Mouse (Mus musculus) c-Kit-negative CD71-positive TER-119-positive erythroid progenitor cells, embryonic 14.5 days (primary cell): ENCODE data around the gene Cgref1.

Experiments used
- DNase-seq: peaks from one replicate; pipeline ENCODE4 v3.0.0-alpha.2; 2013; ENCODE audit warnings: low read depth, low spot score

Cgref1 gene

DNA sequence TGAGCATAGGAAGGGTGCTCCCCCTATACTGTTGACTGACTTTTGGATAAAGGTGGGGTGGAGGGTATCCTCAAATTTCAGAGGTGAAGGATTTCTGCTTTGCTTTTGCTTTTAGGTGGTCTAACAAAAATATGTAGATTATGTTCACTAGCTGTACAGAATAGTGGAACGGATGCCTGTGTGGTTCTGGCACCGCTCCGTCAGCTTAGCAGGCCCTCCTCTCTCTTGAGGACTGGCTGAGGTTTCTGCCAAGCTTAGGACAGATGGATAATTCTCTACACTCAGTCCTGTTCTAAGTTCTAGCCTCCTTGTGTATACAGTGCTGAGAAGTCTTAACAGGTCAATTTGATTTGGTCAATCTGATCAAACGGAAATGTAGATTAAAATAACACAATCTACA is 5.1 kb upstream of the Cgref1 start:
- DNase-seq = no peak

DNA sequence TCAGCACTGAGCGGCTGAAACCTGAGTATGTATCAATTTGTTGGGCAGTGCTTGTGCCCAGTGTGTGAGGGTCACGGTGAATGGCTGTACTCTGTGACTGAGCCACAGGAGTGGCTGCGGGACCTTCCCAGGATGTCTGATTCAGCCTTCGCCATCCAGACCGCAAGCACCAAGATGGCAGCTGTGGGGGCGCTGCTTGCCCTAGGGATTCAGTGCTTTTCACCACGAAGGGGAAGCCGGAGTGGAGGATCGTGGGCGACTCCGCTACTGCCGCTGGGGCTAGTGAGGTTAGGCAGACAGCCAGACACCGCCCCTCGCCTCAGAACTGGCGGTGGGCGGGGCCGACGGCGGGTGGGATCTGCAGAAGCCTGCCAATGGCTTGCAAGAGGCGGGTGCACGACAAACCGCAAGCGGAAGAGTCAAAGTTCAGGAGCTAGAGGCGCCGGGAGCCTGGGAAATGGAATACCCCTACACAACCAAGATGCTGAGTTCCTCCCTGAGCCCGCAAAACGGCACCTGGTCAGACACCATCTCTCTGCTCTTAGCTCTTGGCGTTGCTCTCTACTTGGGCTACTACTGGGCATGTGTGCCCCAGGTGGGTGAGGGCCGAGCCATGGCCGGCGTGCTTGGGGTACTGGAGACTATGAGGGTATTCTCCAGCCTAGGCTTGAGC is 4.4 kb upstream of the Cgref1 start:
- DNase-seq = peak; percentile 57

DNA sequence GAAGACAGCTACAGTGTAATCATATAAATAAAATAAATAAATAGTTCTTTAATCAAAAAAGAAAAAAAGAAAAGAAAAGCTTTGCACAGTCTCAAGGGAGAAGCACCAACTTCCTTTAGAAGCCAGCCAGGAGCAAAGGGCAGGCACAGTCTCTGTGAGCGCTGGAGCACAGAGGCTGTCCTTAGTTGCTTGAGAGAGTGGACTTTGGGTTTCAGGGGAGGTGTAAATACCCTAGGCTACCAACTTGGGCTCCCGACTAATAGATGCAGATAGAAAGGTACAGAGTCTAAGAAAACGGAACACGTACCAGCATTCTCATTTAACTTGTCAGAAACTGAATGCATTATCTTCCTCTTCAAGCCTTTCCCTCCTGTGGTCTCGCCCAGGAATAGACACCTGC is 3.2 kb upstream of the Cgref1 start:
- no peak for DNase-seq

GRCm38 (mm10) chr5:30944344-30944743 is 1.0 kb downstream of the Cgref1 start:
- DNase-seq = no peak

DNA sequence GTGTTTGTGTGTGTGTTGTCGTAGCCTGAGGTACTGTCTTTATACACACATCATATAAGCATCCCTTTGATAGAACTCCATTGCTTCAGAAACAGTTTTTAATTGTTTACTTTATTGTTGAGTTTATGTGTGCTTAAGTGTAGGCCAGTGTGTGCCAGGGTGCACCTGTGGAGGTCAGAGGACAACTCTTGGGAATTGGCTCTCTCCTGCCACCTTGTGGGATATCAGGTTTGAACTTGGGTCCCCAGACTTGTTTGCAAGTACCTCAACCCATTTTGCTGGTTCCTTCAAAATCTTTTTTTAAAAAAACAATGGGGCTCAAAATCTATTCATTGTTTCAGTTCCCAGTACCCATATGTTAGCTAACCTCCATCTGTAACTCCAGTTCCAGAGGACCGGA is 2.4 kb downstream of the Cgref1 start:
- DNase-seq = no peak

DNA sequence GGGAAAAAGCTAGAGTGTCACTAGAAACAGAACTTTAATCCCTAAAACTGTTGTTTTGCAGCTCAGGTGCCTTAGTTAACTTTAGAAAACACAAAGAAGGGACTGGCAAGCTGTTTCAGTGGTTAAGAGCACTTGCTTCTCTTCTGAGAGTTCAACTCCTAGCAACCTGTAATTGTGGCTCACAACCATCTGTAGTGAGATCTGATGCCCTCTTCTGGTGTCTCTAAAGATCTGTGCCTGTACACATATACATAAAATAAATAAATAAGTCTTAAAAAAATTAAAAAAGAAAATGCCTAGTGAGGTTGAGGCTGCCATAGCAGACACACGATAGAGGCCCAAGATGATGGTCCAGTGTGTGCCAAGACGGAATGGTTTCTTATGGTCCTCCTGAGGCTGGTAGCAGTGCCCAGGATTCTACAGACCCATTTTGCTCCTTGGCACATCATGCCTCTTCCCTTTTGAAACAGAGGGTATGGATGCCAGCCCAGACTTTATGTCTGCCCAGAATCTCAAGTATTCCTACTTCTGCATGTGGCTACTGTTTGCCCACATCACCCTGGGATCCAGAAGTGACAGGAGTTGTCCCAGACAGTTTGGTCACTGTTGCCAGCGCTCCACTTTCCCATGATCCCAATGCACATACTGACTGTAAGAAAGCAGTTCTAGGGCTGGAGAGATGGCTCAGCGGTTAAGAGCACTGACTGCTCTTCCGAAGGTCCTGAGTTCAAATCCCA is 10.5 kb downstream of the Cgref1 start:
- DNase-seq = no peak

GRCm38 (mm10) chr5:30933705-30934104 is 11.7 kb downstream of the Cgref1 start:
- no peak for DNase-seq

DNA sequence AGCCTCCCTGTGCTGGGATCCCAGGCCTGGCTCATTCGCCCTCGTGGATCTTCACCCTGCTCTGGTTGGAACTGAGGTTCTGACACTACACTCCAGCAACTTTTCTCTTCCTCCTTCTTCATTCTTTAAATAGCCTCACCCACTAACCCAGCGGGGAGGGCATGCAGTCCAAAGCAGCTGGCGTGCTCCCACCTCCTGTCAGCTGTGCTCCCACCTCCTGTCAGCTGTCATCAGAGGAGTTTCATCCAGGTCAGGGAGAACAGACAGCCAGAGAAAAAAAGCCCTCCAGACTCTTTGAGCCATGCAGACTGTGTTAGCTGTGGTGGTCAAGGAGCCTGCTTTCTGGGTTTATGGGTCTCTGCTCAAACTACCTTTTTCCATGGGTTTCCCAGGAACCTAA is 14.0 kb downstream of the Cgref1 start:
- DNase-seq = no peak

GRCm38 (mm10) chr5:30930846-30931245 is 14.5 kb downstream of the Cgref1 start:
- DNase-seq = no peak

DNA sequence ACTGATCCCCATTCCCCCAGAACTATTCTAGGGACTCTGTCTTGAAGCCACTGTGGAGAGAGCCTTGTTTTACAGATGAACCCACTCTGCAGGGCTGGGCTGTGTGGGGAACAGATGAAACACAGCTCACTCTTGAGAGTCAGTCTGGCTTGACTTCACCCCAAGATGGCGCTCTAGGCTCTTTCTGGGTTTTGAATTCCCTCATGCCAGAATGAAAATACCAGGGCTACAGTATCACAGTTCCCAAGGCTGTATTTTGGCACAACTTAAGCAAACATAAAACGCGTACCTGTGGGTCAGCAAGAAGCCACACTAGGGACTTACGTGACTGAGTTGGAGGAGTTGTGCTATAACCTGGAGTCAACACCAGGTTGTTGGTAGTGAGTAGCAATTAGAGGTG is 15.3 kb downstream of the Cgref1 start:
- DNase-seq = no peak

DNA sequence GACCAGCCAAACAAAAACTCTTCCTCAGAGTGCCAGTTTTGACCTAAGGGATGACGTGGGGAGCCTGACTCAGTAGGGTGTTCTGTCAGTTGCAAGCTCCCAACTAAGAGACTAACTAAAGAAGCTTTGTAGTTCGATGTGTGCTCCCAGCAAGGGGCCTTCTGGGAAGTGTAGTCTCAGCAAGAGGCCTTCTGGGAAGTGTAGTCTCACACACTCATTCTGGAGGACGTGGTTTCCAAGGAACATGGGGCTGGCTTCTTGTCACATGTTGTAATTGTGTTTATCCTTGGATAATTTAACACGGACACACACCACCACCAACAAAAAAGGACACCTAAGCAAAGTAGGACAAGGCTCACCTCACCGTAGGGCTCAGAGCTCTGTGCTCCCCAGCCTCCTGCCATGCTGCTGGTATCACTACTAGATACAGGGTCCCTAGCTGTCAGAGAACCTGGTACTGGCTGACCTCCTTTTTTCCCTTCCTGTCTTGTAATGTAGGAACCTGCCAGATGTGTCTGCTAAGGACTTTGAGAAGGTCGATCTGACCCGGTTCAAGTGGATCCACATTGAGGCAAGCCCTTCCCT is 17.4 kb downstream of the Cgref1 start:
- DNase-seq = no peak

DNA sequence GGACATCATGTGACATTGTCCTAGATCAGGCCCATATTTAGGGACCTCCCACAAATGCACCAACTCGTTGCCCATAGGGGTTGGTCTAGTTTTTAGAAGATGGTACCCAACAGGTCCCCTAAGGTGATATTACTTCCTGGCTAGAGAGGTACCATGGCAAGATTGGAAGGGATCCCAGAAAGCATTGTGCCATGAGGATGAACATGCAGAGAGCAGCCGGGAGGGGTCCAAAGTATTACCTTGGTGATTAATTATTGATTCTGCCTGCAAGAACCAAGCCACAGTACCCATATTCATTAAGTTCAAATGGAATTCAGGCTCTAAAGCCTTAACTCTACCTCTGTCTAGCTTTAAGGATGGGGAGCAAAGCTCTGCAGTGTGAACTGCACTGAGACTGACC is 19.3 kb downstream of the Cgref1 start:
- DNase-seq = no peak

DNA sequence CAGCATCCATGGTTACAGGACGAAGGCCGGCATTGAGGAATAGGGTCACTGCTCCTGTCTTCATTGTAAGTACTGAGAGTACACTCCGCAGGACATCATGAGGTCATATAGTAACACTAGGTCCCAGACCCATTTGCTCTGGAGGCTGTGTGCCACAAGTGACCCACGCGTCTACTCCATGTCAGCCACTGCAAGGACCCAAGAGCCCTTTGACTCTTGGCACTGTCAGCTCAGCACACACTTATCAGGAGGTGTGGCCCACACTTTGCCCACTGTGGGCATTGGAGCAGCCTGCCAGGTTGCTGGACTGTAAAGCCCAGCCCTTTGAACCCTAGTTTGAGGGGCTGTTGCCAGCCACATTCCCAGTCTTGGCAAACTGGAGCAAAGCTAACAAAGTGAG is 20.2 kb downstream of the Cgref1 start:
- no peak for DNase-seq

DNA sequence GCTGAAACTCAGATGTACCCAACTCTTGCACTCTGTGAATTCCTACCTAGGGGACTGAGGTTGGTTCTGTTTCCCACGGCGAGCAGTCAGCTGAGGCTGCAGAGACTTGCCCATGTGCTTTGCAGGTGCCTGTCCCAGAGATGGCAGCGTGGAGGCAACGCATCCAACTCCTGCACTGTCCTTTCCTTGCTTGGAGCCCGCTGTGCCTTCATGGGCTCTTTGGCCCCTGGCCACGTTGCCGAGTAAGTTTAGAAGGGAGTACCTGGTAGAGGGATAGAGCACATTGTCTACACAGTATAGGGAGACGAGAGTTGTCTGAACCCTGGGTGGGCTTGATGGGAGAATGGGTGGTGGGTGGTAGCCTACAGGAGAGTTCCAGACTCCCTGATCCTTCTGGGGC is 20.8 kb downstream of the Cgref1 start:
- no peak for DNase-seq

- no peak for DNase-seq
Observed at GRCm38 (mm10) chr5:30923119-30923518, 22.3 kb downstream of the Cgref1 start.

GRCm38 (mm10) chr5:30922581-30923041 is 22.8 kb downstream of the Cgref1 start:
- DNase-seq = no peak

DNA sequence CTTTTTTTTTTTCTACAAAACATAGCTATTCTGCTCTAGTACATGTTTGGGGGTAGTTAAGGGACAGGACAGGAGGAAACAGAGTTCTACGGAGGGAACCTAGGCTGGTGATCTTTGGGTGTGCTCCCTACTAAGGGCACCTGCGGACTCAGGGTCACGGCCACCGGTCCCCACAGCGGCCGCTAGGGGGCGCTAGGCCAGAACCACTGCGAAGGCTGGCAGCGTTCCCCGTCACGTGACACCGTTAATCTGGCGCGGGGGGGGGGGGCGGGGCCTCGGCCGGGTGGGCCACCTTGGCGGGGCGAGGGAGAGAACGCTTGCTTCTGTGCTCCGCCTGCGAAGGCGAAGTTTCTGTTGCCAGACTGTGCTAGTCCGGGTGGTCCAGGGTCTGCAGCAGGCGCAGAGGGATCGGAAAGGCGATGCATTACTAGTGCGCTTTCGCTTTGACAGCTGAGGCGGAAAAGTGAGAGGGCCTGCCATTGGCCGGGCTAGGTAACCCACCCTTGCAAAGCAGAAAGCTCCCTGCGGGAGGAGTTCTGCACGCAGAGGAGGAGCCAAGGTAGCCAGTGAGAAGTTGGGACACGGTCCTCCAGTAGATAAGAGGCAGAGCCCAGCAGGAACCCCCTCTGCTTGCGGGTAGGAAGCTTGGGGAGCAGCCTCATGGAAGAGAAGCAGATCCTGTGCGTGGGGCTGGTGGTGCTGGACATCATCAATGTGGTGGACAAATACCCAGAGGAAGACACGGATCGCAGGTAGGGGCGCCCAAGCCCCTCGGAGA is 23.9 kb downstream of the Cgref1 start, which contains the start of gene Khk:
Gene Khk (plus strand): TSS at position 176 of the 778 bp plus-strand sequence.
- DNase-seq = peak; percentile 89

DNA sequence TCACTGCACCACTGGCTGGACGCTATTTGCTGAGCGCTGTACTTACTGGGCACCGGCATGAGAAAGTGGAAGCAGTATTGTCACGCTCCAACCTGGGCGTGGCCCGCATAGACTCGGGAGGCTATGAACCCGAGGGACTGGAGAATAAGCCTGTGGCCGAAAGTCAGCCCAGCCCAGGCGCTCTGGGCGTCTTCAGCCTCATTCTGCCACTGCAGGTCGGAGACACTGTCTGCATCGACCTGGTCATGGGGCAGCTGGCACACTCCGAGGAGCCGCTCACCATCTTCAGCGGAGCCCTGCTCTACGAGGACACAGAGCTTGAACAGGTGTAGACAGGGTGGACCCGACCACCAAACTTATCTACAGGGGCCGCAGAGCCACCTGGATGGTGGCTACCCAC is 24.8 kb downstream of the Cgref1 start:
- no peak for DNase-seq

DNA sequence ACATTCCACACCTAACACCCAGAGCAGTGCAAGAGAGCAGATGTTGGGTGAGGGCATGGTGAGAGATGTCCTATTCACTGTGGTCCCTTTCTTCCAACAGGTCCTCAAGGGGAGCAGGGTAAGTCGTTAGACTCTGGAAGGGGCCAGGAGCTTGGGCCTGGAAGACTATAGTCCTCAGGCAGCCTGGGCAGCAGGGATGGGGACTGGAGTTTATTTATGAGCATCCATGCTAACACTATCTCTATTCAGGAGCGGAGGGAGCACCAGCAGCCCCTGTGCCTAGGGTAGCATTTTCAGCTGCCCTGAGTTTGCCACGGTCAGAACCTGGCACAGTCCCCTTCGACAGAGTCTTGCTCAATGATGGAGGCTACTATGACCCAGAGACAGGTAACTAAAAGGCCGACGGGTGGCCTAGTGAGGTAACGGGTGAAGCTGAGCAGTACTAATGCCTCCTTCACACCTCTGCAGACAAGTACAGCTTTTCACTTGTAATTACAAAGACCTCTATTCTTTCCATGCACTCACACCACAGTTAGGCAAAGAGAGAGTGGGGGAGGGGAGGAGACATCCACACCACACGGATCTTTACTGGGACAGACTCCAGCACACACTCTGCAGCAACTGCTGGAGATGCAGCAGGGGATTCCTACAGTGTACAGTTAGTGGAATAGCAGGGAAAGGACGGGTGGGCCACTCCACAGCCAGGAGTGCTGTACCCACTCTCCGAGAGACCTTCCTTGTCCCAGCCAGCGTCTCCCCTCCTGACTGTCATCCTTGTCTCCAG is 25.4 kb downstream of the Cgref1 start:
- DNase-seq = no peak

- DNase-seq = no peak
Observed at GRCm38 (mm10) chr5:30918691-30919090, 26.7 kb downstream of the Cgref1 start.
